Mouse (Mus musculus) liver, adult 2 months (tissue): Measurements from ENCODE around the gene Cntn1. TPM values are rescaled to one million over a fixed set of nuclear protein-coding genes. Genes with fewer than 3 reads are reported as not detected.

ENCODE experiments used
- DNase-seq: peaks from one replicate; pipeline ENCODE4 v3.0.0-alpha.2; 2011; ENCODE audit warnings: low read depth, low spot score; ENCODE audit errors: extremely low read depth
- H3K27ac ChIP-seq: fragments of 200-500 bp; replicated peaks from 2 replicates; pipeline ENCODE4 v1.5.1; 2012; ENCODE audit warnings: low read depth, mild to moderate bottlenecking, control low read depth, inconsistent platforms, low read length; ENCODE audit not compliant: insufficient read depth
- H3K27me3 ChIP-seq: fragments of 200-500 bp; 2 replicates; pipeline ENCODE4 v1.6.1; 2012; ENCODE audit warnings: mild to moderate bottlenecking, moderate library complexity, low read length, inconsistent platforms; ENCODE audit not compliant: control insufficient read depth, insufficient read depth
- H3K36me3 ChIP-seq: fragments of 200-500 bp; 2 replicates; pipeline ENCODE4 v1.6.1; 2012; ENCODE audit warnings: low read length, inconsistent platforms; ENCODE audit not compliant: control insufficient read depth, insufficient read depth
- H3K4me1 ChIP-seq: fragments of 200-500 bp; 2 replicates; pipeline ENCODE4 v1.6.1; 2011; ENCODE audit warnings: low read length; ENCODE audit not compliant: control insufficient read depth, insufficient read depth
- H3K4me3 ChIP-seq: fragments of 200-500 bp; 2 replicates; pipeline ENCODE4 v1.5.1; 2011; ENCODE audit warnings: low read depth, mild to moderate bottlenecking, control low read depth, low read length, moderate library complexity; ENCODE audit not compliant: insufficient read depth
- H3K79me2 ChIP-seq: fragments of 200-500 bp; 2 replicates; pipeline ENCODE4 v1.6.1; 2012; ENCODE audit warnings: inconsistent platforms, mild to moderate bottlenecking, low read length, moderate library complexity; ENCODE audit not compliant: control insufficient read depth, insufficient read depth
- H3K9ac ChIP-seq: fragments of 200-500 bp; 2 replicates; pipeline ENCODE4 v1.6.1; 2012; ENCODE audit warnings: low read depth, mild to moderate bottlenecking, control low read depth, inconsistent platforms, low read length
- CTCF ChIP-seq: fragments of 200-500 bp; IDR thresholded peaks from 2 replicates; pipeline ENCODE4 v1.5.1; 2011; ENCODE audit warnings: low read depth, low read length, control low read depth
- POLR2A ChIP-seq: fragments of 200-500 bp; IDR thresholded peaks from 2 replicates; pipeline ENCODE4 v1.6.1; 2011; ENCODE audit warnings: low read length, control low read depth; ENCODE audit not compliant: insufficient read depth; ENCODE audit errors: extremely low read depth
- WGBS: fragments of 180-500 bp; shearing (Covaris S2); methylation state at CpG from one replicate; pipeline ENCODE4 v1.1.7; 2018; 5-methylcytosine and 5-hydroxymethylcytosine counted together
- polyA plus RNA-seq: library from polyadenylated mRNA; depleted of rRNA; stranded (reverse); fragments of >200 nt; gene quantifications from 2 replicates; pipeline ENCODE4 v1.2.3, GENCODE M21; 2012
- total RNA-seq: library from RNA; depleted of rRNA; stranded (reverse); fragments of >200 nt; gene quantifications from 2 replicates; pipeline ENCODE4 v1.2.3, GENCODE M21; 2014

The Cntn1 gene
- total and polyA plus RNA-seq, 2 experiments = not detected

- Histone ChIP-seq H3K79me2 (no peaks in the 10 kb centered on the region), H3K27me3 (no peaks in the 10 kb centered on the region), H3K9ac (no peak overlapping the region), H3K4me1 (no peaks in the 10 kb centered on the region), H3K4me3 (no peak overlapping the region), H3K36me3 (no peaks in the 10 kb centered on the region), H3K27ac (no peak overlapping the region)
- WGBS = 94% methylated on average over 2 of the region's 2 CpGs
- DNase-seq = no peak
- TF ChIP-seq POLR2A (no peak), CTCF (no peak)
These were observed 104.0 kb downstream of the Cntn1 start for GRCm38 (mm10) chr15:92154921-92155320.

DNA sequence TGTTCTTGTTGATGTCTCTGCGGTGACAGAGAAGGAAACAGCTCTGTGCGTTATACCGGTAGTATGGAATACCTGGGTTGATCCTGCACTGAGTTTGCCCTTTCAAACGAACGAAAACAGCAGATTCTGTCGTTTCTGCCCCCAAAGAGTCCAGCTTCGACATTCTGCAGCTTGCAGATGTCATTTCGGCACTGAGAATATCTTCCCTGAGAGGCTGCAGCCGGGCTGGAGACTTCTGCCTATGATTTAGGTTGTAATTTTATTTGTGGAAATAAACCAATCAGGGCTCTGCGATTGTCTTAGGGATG, 109.8 kb downstream of the Cntn1 start:
- Histone ChIP-seq H3K4me3 (no peak overlapping the region), H3K27me3 (no peaks in the 10 kb centered on the region), H3K27ac (no peak overlapping the region), H3K4me1 (no peaks in the 10 kb centered on the region), H3K79me2 (no peaks in the 10 kb centered on the region), H3K36me3 (no peaks in the 10 kb centered on the region), H3K9ac (no peak overlapping the region)
- WGBS = 75% methylated on average over 10 of the region's 10 CpGs
- no peak for DNase-seq
- TF ChIP-seq CTCF = no peak
- no peak for TF ChIP-seq POLR2A

DNA sequence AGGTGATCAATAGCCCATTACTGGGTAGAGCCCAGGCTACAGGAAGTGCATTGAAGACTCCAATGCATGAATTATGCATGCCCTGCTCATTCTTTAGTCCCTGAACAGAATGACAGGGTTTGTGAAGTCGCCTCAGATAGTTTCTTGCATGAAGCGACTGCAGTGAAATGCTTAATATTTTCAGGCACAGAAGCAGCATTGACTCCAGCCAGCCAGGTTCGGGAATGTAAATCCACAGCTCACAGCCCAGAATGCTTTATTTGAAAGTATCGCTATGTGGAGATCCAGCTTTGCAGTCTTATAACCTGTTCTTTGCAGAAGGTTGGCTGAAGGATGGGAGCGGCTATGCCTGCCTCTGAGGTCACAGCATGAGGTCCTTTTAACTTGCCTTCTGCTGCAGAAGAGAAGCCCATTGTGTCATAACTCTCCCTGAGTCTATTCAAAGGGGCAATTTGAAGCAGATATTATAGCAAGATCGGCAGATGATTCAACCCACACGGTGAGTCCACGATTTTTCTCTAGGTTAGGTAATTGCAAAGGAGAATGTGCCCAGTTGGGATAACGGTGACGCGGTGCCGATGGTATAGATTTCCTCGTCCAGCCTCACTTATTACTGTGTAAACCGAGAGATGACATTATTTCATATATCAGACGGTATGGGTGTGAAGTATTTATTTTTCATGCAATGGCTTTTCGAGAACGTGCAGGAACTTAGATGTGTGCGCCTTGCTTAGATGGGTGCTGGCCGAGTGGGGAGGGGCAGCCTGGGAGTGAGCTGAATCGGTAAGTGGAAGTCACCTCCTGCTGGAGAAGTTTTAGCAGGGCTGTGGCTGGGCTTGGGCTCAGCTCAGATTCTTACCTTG, 110.4 kb downstream of the Cntn1 start:
- TF ChIP-seq CTCF (no peak), POLR2A (no peak)
- H3K27me3 ChIP-seq = no peaks in the 10 kb centered on the region
- no peaks in the 10 kb centered on the region for H3K4me1 ChIP-seq
- H3K79me2 ChIP-seq = no peaks in the 10 kb centered on the region
- WGBS = 59% methylated on average over 20 of the region's 20 CpGs
- no peak overlapping the region for H3K4me3 ChIP-seq
- no peak for DNase-seq
- H3K9ac ChIP-seq = no peak overlapping the region
- no peak overlapping the region for H3K27ac ChIP-seq
- H3K36me3 ChIP-seq = no peaks in the 10 kb centered on the region

DNA sequence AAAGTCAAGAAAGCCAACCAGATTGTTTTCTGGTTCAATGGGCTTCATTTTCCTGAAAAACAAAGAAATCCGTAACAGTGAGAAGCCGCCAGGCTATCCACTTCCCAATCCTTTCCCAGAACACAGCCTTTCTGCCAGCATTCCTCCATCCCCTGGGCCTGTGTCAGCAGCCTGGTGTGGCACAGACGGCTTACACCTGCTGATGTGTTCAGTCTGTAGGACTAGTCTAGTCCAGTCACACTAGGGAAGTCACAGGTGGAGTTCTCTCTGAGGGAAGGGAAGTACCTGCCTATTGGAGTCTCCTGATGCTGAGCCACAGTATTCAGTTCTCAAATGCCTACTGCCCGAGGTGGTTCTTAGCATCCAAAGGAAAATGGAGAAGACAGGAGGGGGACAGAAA, 111.9 kb downstream of the Cntn1 start:
- H3K79me2 ChIP-seq = no peaks in the 10 kb centered on the region
- no peak overlapping the region for H3K9ac ChIP-seq
- no peak for DNase-seq
- H3K36me3 ChIP-seq = no peaks in the 10 kb centered on the region
- no peaks in the 10 kb centered on the region for H3K27me3 ChIP-seq
- no peak overlapping the region for H3K4me3 ChIP-seq
- TF ChIP-seq CTCF = no peak
- TF ChIP-seq POLR2A = no peak
- no peak overlapping the region for H3K27ac ChIP-seq
- H3K4me1 ChIP-seq = no peaks in the 10 kb centered on the region
- WGBS = 69% methylated on average over 4 of the region's 4 CpGs

- H3K4me3 ChIP-seq = no peak overlapping the region
- DNase-seq = no peak
- WGBS = 74% methylated on average over 3 of the region's 3 CpGs
- no peaks in the 10 kb centered on the region for H3K79me2 ChIP-seq
- H3K27ac ChIP-seq = no peak overlapping the region
- H3K9ac ChIP-seq = no peak overlapping the region
- no peaks in the 10 kb centered on the region for H3K4me1 ChIP-seq
- H3K36me3 ChIP-seq = no peaks in the 10 kb centered on the region
- no peak for TF ChIP-seq CTCF
- no peak for TF ChIP-seq POLR2A
- H3K27me3 ChIP-seq = no peaks in the 10 kb centered on the region
These were observed 113.2 kb downstream of the Cntn1 start for GRCm38 (mm10) chr15:92164127-92164526.

DNA sequence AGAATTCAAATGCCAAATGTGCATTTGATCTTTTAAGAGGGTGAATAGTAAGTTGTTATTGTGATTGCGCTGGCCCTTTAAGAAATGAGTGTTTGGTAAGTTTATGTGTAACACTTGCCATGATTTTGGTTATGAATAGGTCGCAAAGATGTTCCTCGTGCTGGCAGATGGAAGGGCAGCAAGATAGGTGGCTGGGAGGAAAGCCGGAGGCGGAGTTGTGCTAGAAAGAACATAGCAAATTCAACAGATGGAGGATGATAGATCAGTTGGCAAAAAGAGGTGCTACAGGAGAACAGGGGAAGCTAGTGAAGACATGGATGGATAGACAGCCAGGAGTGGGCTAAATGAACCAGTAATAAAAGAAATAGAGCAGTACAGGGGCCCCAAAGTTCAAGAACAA, 115.3 kb downstream of the Cntn1 start:
- Histone ChIP-seq H3K79me2 (no peaks in the 10 kb centered on the region), H3K9ac (no peak overlapping the region), H3K4me1 (no peaks in the 10 kb centered on the region), H3K4me3 (no peak overlapping the region), H3K27ac (no peak overlapping the region), H3K36me3 (no peaks in the 10 kb centered on the region), H3K27me3 (no peaks in the 10 kb centered on the region)
- 80% methylated on average over 5 of the region's 5 CpGs for WGBS
- TF ChIP-seq POLR2A = no peak
- TF ChIP-seq CTCF = no peak
- no peak for DNase-seq
